13 mouse cellular contexts compared by ENCODE assay signal in genomic region chr9:32456707-32457106, GRCm38 (mm10).
A peak's percentile ranks its signal among the peaks of the same experiment; 100 is the strongest.
DNase-seq lines count a peak whose midpoint lies in the region; ATAC-seq and TF ChIP-seq lines count a peak whose summit lies in the region.
"Had no signal": no experiment of that assay in that cellular context is flagged by ENCODE, and none has a peak within 500 bp of the region (broad histone marks: within the 10 kb centered on the region; RNA-seq: fewer than 3 reads in every experiment).

No protein-coding gene starts in this region.

- CTCF ChIA-PET in Patski (lab: Charles Lee) = no interaction called here

- 0 out of 2 replicates have a peak, but pooled peaks have one; percentile 9 for TF ChIP-seq CTCF in layer of hippocampus, adult 2 months (conservative IDR thresholded peaks at IDR 0.05)
- TF ChIP-seq CTCF in thymus, adult 2 months (IDR thresholded peaks at IDR 0.05; ENCODE audit: borderline replicate concordance, control insufficient read depth, extremely low read depth, insufficient read depth, low read length, poor library complexity) = no peak
- TF ChIP-seq CTCF in Patski (IDR thresholded peaks at IDR 0.05) = peak; percentile 33

- no peak for DNase-seq in layer of hippocampus, adult 2 months (ENCODE audit: low spot score in 2 of 2)
- DNase-seq in layer of hippocampus, adult 9-10 months (ENCODE audit: low spot score) = no peak
- DNase-seq in thymus, adult 2 months = peak; percentile 12
- DNase-seq in thymus, adult 18-20 months = no peak
- DNase-seq in Patski (ENCODE audit: low read depth, low spot score) = no peak
- peak; percentile 16 for DNase-seq in thymus, postnatal 25 days
- DNase-seq in right cerebral cortex, postnatal 14 days = no peak
- DNase-seq: cerebellum, adult 8-10 months; heart, adult 18-20 months had no signal

- H3K27ac ChIP-seq in layer of hippocampus, adult 2 months = no peak overlapping the region
- no peak overlapping the region for H3K27ac ChIP-seq in thymus, adult 2 months (ENCODE audit: control insufficient read depth, insufficient read depth, low read length)
- H3K27ac ChIP-seq: forebrain, embryonic 15.5 days; heart, embryonic 15.5 days; hindbrain, embryonic 10.5 days; kidney, embryonic 15.5 days had no signal

- in situ Hi-C loops in Patski (cut with MboI; ENCODE audit: low pct_unique_long_range_greater_than_20kb) = no loop called here

- WGBS in thymus, adult 2 months = 95% methylated on average over 3 of the region's 3 CpGs

- TF ChIP-seq POLR2A in thymus, adult 2 months (IDR thresholded peaks at IDR 0.05; ENCODE audit: control insufficient read depth, extremely low read depth, insufficient read depth, low read length, poor library complexity) = no peak

- no peak for ATAC-seq in Patski
- ATAC-seq: forebrain, embryonic 15.5 days had no signal

- POLR2A ChIA-PET in Patski (lab: Charles Lee) = no interaction called here

- peaks cover 62% of the 10 kb centered on the region for H3K36me3 ChIP-seq in thymus, adult 2 months (ENCODE audit: control insufficient read depth, insufficient read depth, low read length)
- H3K36me3 ChIP-seq: forebrain, embryonic 15.5 days; heart, embryonic 15.5 days; hindbrain, embryonic 10.5 days had no signal

- no peak overlapping the region for H3K4me3 ChIP-seq in layer of hippocampus, adult 2 months
- H3K4me3 ChIP-seq in thymus, adult 2 months (ENCODE audit: control insufficient read depth, insufficient read depth, low read length) = no peak overlapping the region
- H3K4me3 ChIP-seq: forebrain, embryonic 15.5 days; heart, embryonic 15.5 days; hindbrain, embryonic 10.5 days; kidney, embryonic 15.5 days had no signal

- H3K27me3 ChIP-seq in thymus, adult 2 months (ENCODE audit: control insufficient read depth, insufficient read depth, low read length) = no peaks in the 10 kb centered on the region
- no peaks in the 10 kb centered on the region for H3K27me3 ChIP-seq in Patski
- H3K27me3 ChIP-seq: forebrain, embryonic 15.5 days; heart, embryonic 15.5 days; kidney, embryonic 15.5 days had no signal

- H3K4me1 ChIP-seq in thymus, adult 2 months (replicated peaks; ENCODE audit: control insufficient read depth, insufficient read depth, low read length) = no peaks in the 10 kb centered on the region
- H3K4me1 ChIP-seq: forebrain, embryonic 15.5 days; heart, embryonic 15.5 days; kidney, embryonic 15.5 days had no signal

Comparison
In these comparisons a context has a peak if more than half of its experiments do, and no peak if none do; other contexts are left out.
1. DNase-seq: peak in thymus, adult 2 months (single experiment) and thymus, postnatal 25 days (single experiment); none in layer of hippocampus, adult 2 months (0 of 2), layer of hippocampus, adult 9-10 months (single experiment), thymus, adult 18-20 months (0 of 2), Patski (single experiment) and right cerebral cortex, postnatal 14 days (single experiment).